24 mouse cellular contexts compared by ENCODE assay signal in the genomic region with DNA sequence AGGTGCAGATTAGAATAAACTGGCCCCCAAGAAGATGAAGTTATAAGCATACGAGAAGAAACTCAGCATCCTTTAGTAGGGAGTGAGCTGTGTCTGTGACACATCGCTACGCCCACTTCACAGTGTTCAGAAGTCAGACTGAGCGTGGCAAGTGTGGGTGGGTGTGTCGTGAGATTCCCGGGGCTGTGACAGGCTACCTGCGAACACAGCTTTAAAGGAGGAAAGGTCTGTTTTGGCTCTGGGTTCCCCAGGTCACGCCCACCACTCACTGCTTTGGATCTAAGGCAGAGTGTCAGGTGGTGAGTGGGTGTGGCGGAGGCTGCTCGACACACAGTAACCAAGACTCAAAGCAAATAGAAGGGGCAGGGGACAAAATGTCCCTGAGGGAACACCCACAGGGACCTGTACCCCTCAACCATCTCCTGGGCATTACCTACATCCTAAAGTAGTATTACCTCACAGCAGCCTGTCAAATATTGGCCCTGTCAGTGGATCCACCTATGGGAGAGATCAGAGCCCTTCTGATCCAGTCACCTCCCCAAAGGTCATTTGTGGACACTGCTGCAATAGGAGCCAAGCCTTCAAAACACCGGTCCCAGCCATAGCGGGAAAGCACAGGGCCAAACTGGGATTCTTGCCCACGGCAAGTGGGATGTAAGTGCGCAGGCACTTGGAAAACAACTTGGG. TPM values are rescaled to one million over a fixed set of nuclear protein-coding genes. Genes with fewer than 3 reads are reported as not detected.
DNase-seq lines count a peak whose midpoint lies in the region.
"Had no signal": no experiment of that assay in that cellular context is flagged by ENCODE, and none has a peak within 500 bp of the region (broad histone marks: within the 10 kb centered on the region; RNA-seq: fewer than 3 reads in every experiment).

No protein-coding gene starts in this region.

- intact Hi-C loops in left cerebral cortex, postnatal 36 days (cut with DNase I): loop anchor here (1.0 to 10.0 kb wide), 2 partner anchors 17 to 143 kb away; partner anchors contain the start of gene Phf21b

- DNase-seq in layer of hippocampus, postnatal 36 days: peak; percentile 53 to 55
- DNase-seq in layer of hippocampus, postnatal 25 days (ENCODE audit: extremely low spot score in 1 of 2, low spot score in 1 of 2): no peak
- peak; percentile 91 for DNase-seq in right cerebral cortex, adult 18-20 months
- DNase-seq in right cerebral cortex, postnatal 4 days: no peak
- DNase-seq in left cerebral cortex, postnatal 36 days (ENCODE audit: low spot score in 2 of 2): peak; percentile 82 to 83
- DNase-seq in gastrocnemius, postnatal 25 days: no peak
- no peak for DNase-seq in MN1 (ENCODE audit: low spot score)
- DNase-seq in urinary bladder, adult 2 months (ENCODE audit: low spot score): no peak
- DNase-seq: adrenal gland, adult 2 months; cerebellum, adult 9-10 months; heart, postnatal 10 days; kidney, adult 2 months; kidney, postnatal 10 days; lung, embryonic 14.5 days; lung, postnatal 4 days; retina, postnatal 1 day; thymus, adult 2 months had no signal

RNA-seq across cellular contexts. Expression of gene 5031439G07Rik, which starts 9.6 kb away (rescaled TPM):
- total RNA-seq in layer of hippocampus, postnatal 36 days (2021): 100 to 1,000 TPM in 1 of 2 experiments, 10 to 100 TPM in 1; 93.1 to 105 TPM
- 10 to 100 TPM; 80.6 to 99.0 TPM for total RNA-seq in layer of hippocampus, postnatal 25 days (2021)
- total RNA-seq in left cerebral cortex, postnatal 36 days (2021): 10 to 100 TPM; 76.2 to 83.6 TPM
- 10 to 100 TPM; 38.9 to 56.7 TPM for total RNA-seq in gastrocnemius, postnatal 25 days (2021)
- polyA plus RNA-seq in urinary bladder, adult 2 months (2012; rRNA removed): 21.5 and 28.5 TPM in 2 replicates

RNA-seq across cellular contexts. Expression of gene Upk3a, which starts 19.0 kb away (rescaled TPM):
- total RNA-seq in layer of hippocampus, postnatal 36 days (2021): not detected
- total RNA-seq in layer of hippocampus, postnatal 25 days (2021): not detected
- total RNA-seq in left cerebral cortex, postnatal 36 days (2021): not detected
- not detected for total RNA-seq in gastrocnemius, postnatal 25 days (2021)
- polyA plus RNA-seq in urinary bladder, adult 2 months (2012; rRNA removed): 1,094 and 1,493 TPM in 2 replicates
- total RNA-seq: adrenal gland, adult 2 months; CH12.LX; gastrocnemius, postnatal 4 days; heart, postnatal 10 days; layer of hippocampus, postnatal 14 days; MEL had no signal
- polyA plus RNA-seq: adrenal gland, adult 2 months; erythroblast, embryonic 14.5 days; heart, embryonic 11.5 days; neural tube, embryonic 11.5 days had no signal

RNA-seq across cellular contexts. Expression of gene Fam118a, which starts 30.8 kb away (rescaled TPM):
- total RNA-seq in layer of hippocampus, postnatal 36 days (2021): 10 to 100 TPM; 33.9 to 34.8 TPM
- total RNA-seq in layer of hippocampus, postnatal 25 days (2021): 10 to 100 TPM; 29.6 to 31.6 TPM
- 10 to 100 TPM; 18.9 to 24.3 TPM for total RNA-seq in left cerebral cortex, postnatal 36 days (2021)
- 1 to 10 TPM; 3.9 to 4.1 TPM for total RNA-seq in gastrocnemius, postnatal 25 days (2021)
- polyA plus RNA-seq in urinary bladder, adult 2 months (2012; rRNA removed): 45.2 and 45.9 TPM in 2 replicates

Comparison
In these comparisons a context has a peak if more than half of its experiments do, and no peak if none do; other contexts are left out.
1. DNase-seq: peak in layer of hippocampus, postnatal 36 days (2 of 2), right cerebral cortex, adult 18-20 months (single experiment) and left cerebral cortex, postnatal 36 days (2 of 2); none in layer of hippocampus, postnatal 25 days (0 of 2), right cerebral cortex, postnatal 4 days (single experiment), gastrocnemius, postnatal 25 days (single experiment), MN1 (single experiment) and urinary bladder, adult 2 months (single experiment).